In genomic region chr11:69680136-69680855, GRCm38 (mm10) we compare ENCODE assay signal across 9 mouse cellular contexts. TPM values are rescaled to one million over a fixed set of nuclear protein-coding genes. Genes with fewer than 3 reads are reported as not detected.
DNase-seq lines count a peak whose midpoint lies in the region; ATAC-seq and TF ChIP-seq lines count a peak whose summit lies in the region.
"Had no signal": no experiment of that assay in that cellular context is flagged by ENCODE, and none has a peak within 500 bp of the region (broad histone marks: within the 10 kb centered on the region; RNA-seq: fewer than 3 reads in every experiment).

No protein-coding gene starts in this region.

- no peaks in the 10 kb centered on the region for H3K9me3 ChIP-seq in lung, embryonic 16.5 days (ENCODE audit: control insufficient read depth, low read length)
- no peaks in the 10 kb centered on the region for H3K9me3 ChIP-seq in forebrain, embryonic 11.5 days (ENCODE audit: control insufficient read depth, low read length)
- H3K9me3 ChIP-seq in intestine, postnatal 0 days (ENCODE audit: control insufficient read depth): no peaks in the 10 kb centered on the region
- no peaks in the 10 kb centered on the region for H3K9me3 ChIP-seq in neural tube, embryonic 13.5 days

- peaks cover 22% of the 10 kb centered on the region for H3K36me3 ChIP-seq in lung, embryonic 16.5 days (ENCODE audit: control insufficient read depth, insufficient read depth, low read length)
- H3K36me3 ChIP-seq in forebrain, embryonic 11.5 days (ENCODE audit: control insufficient read depth, insufficient read depth, low read length): peaks cover 2% of the 10 kb centered on the region; the same call in 1 of the 2 replicates
- H3K36me3 ChIP-seq in intestine, postnatal 0 days (ENCODE audit: control insufficient read depth, insufficient read depth): peaks cover 34% of the 10 kb centered on the region
- peaks cover 47% of the 10 kb centered on the region for H3K36me3 ChIP-seq in neural tube, embryonic 13.5 days

- DNase-seq in lung, adult 18-20 months: no peak
- DNase-seq in forebrain, embryonic 11.5 days (ENCODE audit: low spot score): no peak
- no peak for DNase-seq in kidney, adult 9 months
- no peak for DNase-seq in urinary bladder, postnatal 25 days (ENCODE audit: low spot score)
- DNase-seq in right cerebral cortex, postnatal 4 days: no peak
- DNase-seq: adrenal gland, postnatal 36 days had no signal

- H3K9ac ChIP-seq in lung, embryonic 16.5 days (ENCODE audit: low read length): peak overlapping the region; percentile 92; the same call in 1 of the 2 replicates
- peak overlapping the region; percentile 83 for H3K9ac ChIP-seq in forebrain, embryonic 11.5 days (ENCODE audit: low read length)
- no peak overlapping the region; the same call in 1 of the 2 replicates for H3K9ac ChIP-seq in intestine, postnatal 0 days (ENCODE audit: low read depth, low read length)
- H3K9ac ChIP-seq in neural tube, embryonic 13.5 days: peak overlapping the region; percentile 84

- H3K27me3 ChIP-seq in lung, embryonic 16.5 days (ENCODE audit: control insufficient read depth, insufficient read depth, low read depth, low read length): no peaks in the 10 kb centered on the region
- no peaks in the 10 kb centered on the region for H3K27me3 ChIP-seq in forebrain, embryonic 11.5 days (ENCODE audit: control insufficient read depth, insufficient read depth, low read length)
- no peaks in the 10 kb centered on the region for H3K27me3 ChIP-seq in intestine, postnatal 0 days (replicated peaks; ENCODE audit: control insufficient read depth, insufficient read depth, low read length)
- H3K27me3 ChIP-seq in neural tube, embryonic 13.5 days: no peaks in the 10 kb centered on the region

- peak overlapping the region; percentile 94 for H3K4me2 ChIP-seq in lung, embryonic 16.5 days (ENCODE audit: low read depth, low read length)
- H3K4me2 ChIP-seq in forebrain, embryonic 11.5 days (ENCODE audit: low read depth, low read length, severe bottlenecking): peak overlapping the region; percentile 94; the same call in 1 of the 2 replicates
- H3K4me2 ChIP-seq in intestine, postnatal 0 days (replicated peaks; ENCODE audit: low read depth): peak overlapping the region; percentile 82
- H3K4me2 ChIP-seq in neural tube, embryonic 13.5 days: peak overlapping the region; percentile 99

- no peak overlapping the region for H3K27ac ChIP-seq in lung, embryonic 16.5 days (ENCODE audit: low read length)
- no peak overlapping the region for H3K27ac ChIP-seq in forebrain, embryonic 11.5 days (ENCODE audit: low read depth, low read length)
- no peak overlapping the region for H3K27ac ChIP-seq in intestine, postnatal 0 days (ENCODE audit: low read depth, low read length)
- no peak overlapping the region for H3K27ac ChIP-seq in neural tube, embryonic 13.5 days (replicated peaks)

- 87% methylated on average over 30 of the region's 30 CpGs for WGBS in lung, embryonic 16.5 days
- 93% methylated on average over 30 of the region's 30 CpGs for WGBS in forebrain, embryonic 11.5 days
- WGBS in intestine, postnatal 0 days: 89% methylated on average over 30 of the region's 30 CpGs
- 92% methylated on average over 30 of the region's 30 CpGs for WGBS in neural tube, embryonic 13.5 days

- H3K4me1 ChIP-seq in lung, embryonic 16.5 days (replicated peaks; ENCODE audit: control insufficient read depth, insufficient read depth, low read length): peaks cover 30% of the 10 kb centered on the region
- peaks cover 12% of the 10 kb centered on the region; the same call in 1 of the 2 replicates for H3K4me1 ChIP-seq in forebrain, embryonic 11.5 days (replicated peaks; ENCODE audit: control insufficient read depth, insufficient read depth, low read length)
- peaks cover 4% of the 10 kb centered on the region; the same call in 1 of the 2 replicates for H3K4me1 ChIP-seq in intestine, postnatal 0 days (replicated peaks; ENCODE audit: control insufficient read depth, insufficient read depth, low read length)
- H3K4me1 ChIP-seq in neural tube, embryonic 13.5 days (replicated peaks): peaks cover 44% of the 10 kb centered on the region

- ATAC-seq in lung, embryonic 16.5 days (ENCODE audit: low read depth): no peak
- no peak for ATAC-seq in forebrain, embryonic 11.5 days (replicated peaks; ENCODE audit: low FRiP score)
- no peak for ATAC-seq in intestine, postnatal 0 days
- ATAC-seq in neural tube, embryonic 13.5 days (ENCODE audit: low read depth): no peak

- H3K4me3 ChIP-seq in lung, embryonic 16.5 days (ENCODE audit: low read length): peak overlapping the region; percentile 88
- H3K4me3 ChIP-seq in forebrain, embryonic 11.5 days (ENCODE audit: low read depth, low read length): peak overlapping the region; percentile 85
- H3K4me3 ChIP-seq in intestine, postnatal 0 days (ENCODE audit: low read depth, low read length): peak overlapping the region; percentile 92; the same call in 1 of the 2 replicates
- peak overlapping the region; percentile 84 for H3K4me3 ChIP-seq in neural tube, embryonic 13.5 days

- TF ChIP-seq CTCF in intestine, postnatal 0 days (IDR thresholded peaks at IDR 0.05; ENCODE audit: low read depth): no peak

RNA-seq across cellular contexts. Expression of gene Senp3, which starts 1.6 kb away (rescaled TPM):
- polyA plus RNA-seq in lung, embryonic 16.5 days (2015; fragmentation: Nextera tagmentation; extraction: Ambion mirVana): 69.3 and 70.6 TPM in 2 replicates
- polyA plus RNA-seq in forebrain, embryonic 11.5 days (2014; fragmentation: Nextera tagmentation; extraction: Ambion mirVana): 110 and 117 TPM in 2 replicates
- 26.7 and 27.6 TPM in 2 replicates for polyA plus RNA-seq in intestine, postnatal 0 days (2015; fragmentation: Nextera tagmentation; extraction: Ambion mirVana)
- 99.8 and 105 TPM in 2 replicates for polyA plus RNA-seq in neural tube, embryonic 13.5 days (2015; fragmentation: Nextera tagmentation; extraction: Ambion mirVana)

RNA-seq across cellular contexts. Expression of gene Tnfsf13, which starts 5.3 kb away (rescaled TPM):
- polyA plus RNA-seq in lung, embryonic 16.5 days (2015; fragmentation: Nextera tagmentation; extraction: Ambion mirVana): 0.89 and 1.2 TPM in 2 replicates
- polyA plus RNA-seq in forebrain, embryonic 11.5 days (2014; fragmentation: Nextera tagmentation; extraction: Ambion mirVana): not detected in 2 replicates
- 1.6 and 1.8 TPM in 2 replicates for polyA plus RNA-seq in intestine, postnatal 0 days (2015; fragmentation: Nextera tagmentation; extraction: Ambion mirVana)
- 0.74 and 0.77 TPM in 2 replicates for polyA plus RNA-seq in neural tube, embryonic 13.5 days (2015; fragmentation: Nextera tagmentation; extraction: Ambion mirVana)

RNA-seq across cellular contexts. Expression of gene Eif4a1, which starts 8.1 kb away (rescaled TPM):
- polyA plus RNA-seq in lung, embryonic 16.5 days (2015; fragmentation: Nextera tagmentation; extraction: Ambion mirVana): 539 and 624 TPM in 2 replicates
- polyA plus RNA-seq in forebrain, embryonic 11.5 days (2014; fragmentation: Nextera tagmentation; extraction: Ambion mirVana): 827 and 855 TPM in 2 replicates
- 279 and 291 TPM in 2 replicates for polyA plus RNA-seq in intestine, postnatal 0 days (2015; fragmentation: Nextera tagmentation; extraction: Ambion mirVana)
- polyA plus RNA-seq in neural tube, embryonic 13.5 days (2015; fragmentation: Nextera tagmentation; extraction: Ambion mirVana): 525 and 528 TPM in 2 replicates

RNA-seq across cellular contexts. Expression of gene Cd68, which starts 14.3 kb away (rescaled TPM):
- polyA plus RNA-seq in lung, embryonic 16.5 days (2015; fragmentation: Nextera tagmentation; extraction: Ambion mirVana): 19.2 and 19.4 TPM in 2 replicates
- polyA plus RNA-seq in forebrain, embryonic 11.5 days (2014; fragmentation: Nextera tagmentation; extraction: Ambion mirVana): 6.3 and 6.4 TPM in 2 replicates
- 20.9 and 21.0 TPM in 2 replicates for polyA plus RNA-seq in intestine, postnatal 0 days (2015; fragmentation: Nextera tagmentation; extraction: Ambion mirVana)
- 9.8 and 11.3 TPM in 2 replicates for polyA plus RNA-seq in neural tube, embryonic 13.5 days (2015; fragmentation: Nextera tagmentation; extraction: Ambion mirVana)

RNA-seq across cellular contexts. Expression of gene Tnfsf12, which starts 15.4 kb away (rescaled TPM):
- 10.6 and 12.8 TPM in 2 replicates for polyA plus RNA-seq in lung, embryonic 16.5 days (2015; fragmentation: Nextera tagmentation; extraction: Ambion mirVana)
- 2.4 TPM in 2 replicates for polyA plus RNA-seq in forebrain, embryonic 11.5 days (2014; fragmentation: Nextera tagmentation; extraction: Ambion mirVana)
- 6.6 and 7.2 TPM in 2 replicates for polyA plus RNA-seq in intestine, postnatal 0 days (2015; fragmentation: Nextera tagmentation; extraction: Ambion mirVana)
- 3.3 and 3.5 TPM in 2 replicates for polyA plus RNA-seq in neural tube, embryonic 13.5 days (2015; fragmentation: Nextera tagmentation; extraction: Ambion mirVana)
